Mouse (Mus musculus) limb, embryonic 14.5 days (tissue): ENCODE measurements around the gene Pth2r. TPM values are rescaled to one million over a fixed set of nuclear protein-coding genes. Genes with fewer than 3 reads are reported as not detected.

Experiments used
- ATAC-seq: fragments of 200-750 bp; cut with Nextera tagmentation; 2 replicates; pipeline ENCODE4 v1.8.0; 2017; ENCODE audit warnings: low read depth, moderate number of reproducible peaks, moderate TSS enrichment; ENCODE audit not compliant: low FRiP score
- DNase-seq: peaks from one replicate; pipeline ENCODE4 v3.0.0-alpha.2; 2015; ENCODE audit warnings: low spot score
- H3K27ac ChIP-seq: fragments of 300-500 bp; sonication (generic); replicated peaks from 2 replicates; pipeline ENCODE4 v1.5.1; 2014; ENCODE audit warnings: low read depth, mild to moderate bottlenecking, low read length, moderate library complexity, mixed read lengths
- H3K27me3 ChIP-seq: fragments of 300-500 bp; sonication (generic); 2 replicates; pipeline ENCODE4 v1.6.1; 2014; ENCODE audit warnings: low read length, mixed read lengths; ENCODE audit not compliant: control insufficient read depth, insufficient read depth
- H3K36me3 ChIP-seq: fragments of 300-500 bp; sonication (generic); 2 replicates; pipeline ENCODE4 v1.6.1; 2014; ENCODE audit warnings: mild to moderate bottlenecking, low read length, moderate library complexity, mixed read lengths; ENCODE audit not compliant: control insufficient read depth, insufficient read depth
- H3K4me1 ChIP-seq: fragments of 300-500 bp; sonication (generic); 2 replicates; pipeline ENCODE4 v1.6.1; 2014; ENCODE audit warnings: antibody characterized with exemption, low read length, mixed read lengths; ENCODE audit not compliant: control insufficient read depth, insufficient read depth
- H3K4me2 ChIP-seq: fragments of 300-500 bp; sonication (generic); replicated peaks from 2 replicates; pipeline ENCODE4 v1.6.1; 2014; ENCODE audit warnings: low read depth, mild to moderate bottlenecking, low read length, moderate library complexity; ENCODE audit not compliant: severe bottlenecking
- H3K4me3 ChIP-seq: fragments of 300-500 bp; sonication (generic); replicated peaks from 2 replicates; pipeline ENCODE4 v1.5.1; 2014; ENCODE audit warnings: low read length
- H3K9ac ChIP-seq: fragments of 300-500 bp; sonication (generic); 2 replicates; pipeline ENCODE4 v1.6.1; 2014; ENCODE audit warnings: mild to moderate bottlenecking, low read depth, low read length, moderate library complexity; ENCODE audit not compliant: severe bottlenecking
- H3K9me3 ChIP-seq: fragments of 300-500 bp; sonication (generic); 2 replicates; pipeline ENCODE4 v1.6.1; 2016; ENCODE audit warnings: low read length; ENCODE audit not compliant: control insufficient read depth
- POLR2A ChIP-seq: fragments of 200-500 bp; IDR thresholded peaks from 2 replicates; pipeline ENCODE4 v1.8.0; 2012; ENCODE audit warnings: inconsistent platforms, mild to moderate bottlenecking, moderate library complexity, borderline replicate concordance; ENCODE audit not compliant: insufficient read depth, insufficient read length; ENCODE audit errors: extremely low read depth
- WGBS: fragments of 180-500 bp; shearing (Covaris S2); extraction: QIAGEN DNeasy Blood & Tissue Kit; methylation state at CpG from one replicate; pipeline ENCODE4 v1.1.7; 2014; 5-methylcytosine and 5-hydroxymethylcytosine counted together
- polyA plus RNA-seq, 2 experiments: library from polyadenylated mRNA; depleted of rRNA in 1 of 2; stranded (reverse) in 1 of 2; unstranded in 1 of 2; fragments of >200 nt; fragmentation: Nextera tagmentation in 1 of 2; extraction: Ambion mirVana in 1 of 2; gene quantifications; 2 replicates each; pipeline versions ENCODE4 v1.2.1 to v1.2.3; 2012 to 2014

Pth2r gene
- polyA plus RNA-seq, 2 experiments = 0.15 to 0.39 TPM

DNA sequence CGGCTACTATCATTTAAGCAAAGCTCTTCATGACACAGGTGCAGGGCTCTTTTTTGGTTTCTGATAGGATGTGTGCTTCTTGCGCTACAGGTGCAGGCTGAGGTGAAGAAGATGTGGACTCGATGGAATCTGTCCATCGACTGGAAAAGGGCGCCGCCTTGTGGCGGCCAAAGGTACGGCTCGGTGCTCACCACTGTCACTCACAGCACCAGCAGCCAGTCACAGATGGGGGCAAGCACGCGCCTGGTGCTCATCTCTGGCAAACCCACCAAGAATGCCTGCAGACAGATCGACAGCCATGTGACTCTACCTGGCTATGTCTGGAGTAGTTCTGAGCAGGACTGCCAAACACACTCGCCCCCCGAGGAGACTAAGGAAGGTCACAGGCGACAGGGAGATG is 106.5 kb downstream of the Pth2r start:
- no peaks in the 10 kb centered on the region for H3K27me3 ChIP-seq
- no peak for DNase-seq
- WGBS = 39% methylated on average over 15 of the region's 15 CpGs
- no peak overlapping the region for H3K4me2 ChIP-seq
- H3K27ac ChIP-seq = no peak overlapping the region
- H3K4me3 ChIP-seq = no peak overlapping the region
- TF ChIP-seq POLR2A = no peak
- no peaks in the 10 kb centered on the region for H3K9me3 ChIP-seq
- H3K9ac ChIP-seq = no peak overlapping the region
- no peak for ATAC-seq
- H3K36me3 ChIP-seq = no peaks in the 10 kb centered on the region
- H3K4me1 ChIP-seq = no peaks in the 10 kb centered on the region

DNA sequence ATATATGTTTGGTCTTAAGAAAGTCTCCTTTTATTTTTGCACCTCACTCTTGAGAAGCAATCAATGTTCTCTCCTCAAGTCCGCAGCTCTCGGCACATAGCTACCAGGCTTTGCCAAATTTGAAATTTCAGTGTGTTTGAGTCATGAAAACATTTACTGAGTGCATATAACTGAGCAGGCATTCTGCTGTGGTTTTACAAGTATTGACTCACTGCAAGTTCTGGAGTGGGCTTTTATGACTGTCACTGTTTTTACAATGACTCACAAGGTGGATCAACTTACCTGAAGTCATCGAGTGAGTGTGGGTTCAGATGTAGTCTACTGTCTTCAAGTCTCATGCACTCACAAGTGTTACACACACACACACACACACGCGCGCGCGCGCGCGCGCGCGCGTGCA is 107.8 kb downstream of the Pth2r start:
- no peak for TF ChIP-seq POLR2A
- Histone ChIP-seq H3K4me1 (no peaks in the 10 kb centered on the region), H3K27ac (no peak overlapping the region), H3K4me3 (no peak overlapping the region), H3K4me2 (no peak overlapping the region), H3K36me3 (no peaks in the 10 kb centered on the region), H3K9ac (no peak overlapping the region), H3K27me3 (no peaks in the 10 kb centered on the region), H3K9me3 (no peaks in the 10 kb centered on the region)
- ATAC-seq = 0 out of 2 replicates have a peak, but pooled peaks have one; percentile 19
- 81% methylated on average over 15 of the region's 15 CpGs for WGBS
- DNase-seq = no peak

DNA sequence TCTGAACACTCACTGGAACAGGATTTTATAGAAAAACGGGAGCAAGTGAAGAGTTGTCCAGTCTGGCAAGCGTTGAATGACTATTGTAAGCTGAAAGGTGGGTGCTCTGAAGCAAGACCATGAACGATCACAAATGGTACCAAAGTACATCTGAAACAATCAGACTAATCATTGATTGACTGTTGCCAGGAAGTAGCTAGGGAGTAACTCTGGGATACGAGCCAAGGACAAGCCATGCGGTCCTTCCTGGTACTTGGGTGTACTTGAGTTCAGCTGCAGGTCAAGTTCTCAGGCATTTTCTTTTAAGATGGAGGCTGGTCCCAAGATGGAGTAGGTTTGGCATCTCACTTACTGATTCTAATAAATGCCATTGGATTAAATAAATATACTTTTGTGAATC is 125.6 kb downstream of the Pth2r start:
- Histone ChIP-seq H3K27ac (no peak overlapping the region), H3K9ac (no peak overlapping the region), H3K4me2 (no peak overlapping the region), H3K27me3 (no peaks in the 10 kb centered on the region), H3K4me1 (no peaks in the 10 kb centered on the region), H3K9me3 (no peaks in the 10 kb centered on the region), H3K36me3 (no peaks in the 10 kb centered on the region), H3K4me3 (no peak overlapping the region)
- WGBS = 90% methylated on average over 5 of the region's 5 CpGs
- DNase-seq (no peak), ATAC-seq (no peak)
- TF ChIP-seq POLR2A = no peak

DNA sequence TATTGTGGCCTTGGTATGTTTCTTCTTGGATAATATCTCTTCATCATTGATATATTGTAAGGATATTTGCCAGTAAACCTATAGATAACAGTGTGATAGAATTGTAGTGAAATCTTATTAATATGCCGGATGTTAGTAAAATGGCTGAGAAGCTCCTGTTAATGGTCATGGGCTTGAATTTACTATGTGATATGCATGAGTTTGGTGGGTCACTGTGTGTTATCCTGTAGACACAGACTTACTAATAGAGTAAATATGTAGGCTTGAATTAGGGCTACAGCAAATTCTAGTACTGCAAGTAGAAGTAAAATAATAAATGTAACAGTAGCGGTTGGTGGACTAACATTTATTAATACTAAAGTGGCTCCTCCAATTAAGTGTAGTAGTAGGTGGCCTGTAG is 139.1 kb downstream of the Pth2r start:
- no peak for DNase-seq
- Histone ChIP-seq H3K36me3 (no peaks in the 10 kb centered on the region), H3K4me2 (no peak overlapping the region), H3K4me3 (no peak overlapping the region), H3K9me3 (no peaks in the 10 kb centered on the region), H3K4me1 (no peaks in the 10 kb centered on the region), H3K27ac (no peak overlapping the region), H3K9ac (no peak overlapping the region), H3K27me3 (no peaks in the 10 kb centered on the region)
- WGBS = 95% methylated on average over 2 of the region's 2 CpGs
- no peak for TF ChIP-seq POLR2A
- no peak for ATAC-seq

DNA sequence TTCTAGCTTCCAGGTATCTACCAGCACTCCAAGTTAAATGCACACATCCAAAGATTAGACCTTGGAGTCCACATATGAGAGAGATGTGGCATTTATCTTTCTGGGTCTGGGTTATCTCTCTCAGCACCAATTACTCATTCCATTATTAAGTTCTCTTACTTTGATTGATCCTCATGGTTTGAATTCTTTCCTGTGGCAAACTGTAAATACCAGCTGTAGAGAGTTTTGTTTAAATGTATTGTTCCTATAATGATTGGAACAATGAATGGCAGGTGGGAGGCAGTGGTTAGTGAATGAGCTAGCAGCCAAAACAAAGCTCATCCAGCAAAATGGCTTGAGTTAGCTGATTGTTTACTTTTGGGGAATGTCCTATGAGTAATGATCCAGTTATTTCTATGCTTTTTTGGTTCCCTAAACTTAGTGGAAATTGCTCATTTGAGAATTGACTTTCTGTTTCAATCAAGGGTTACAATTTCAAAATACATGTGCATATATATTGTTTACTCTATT is 140.7 kb downstream of the Pth2r start:
- Histone ChIP-seq H3K9ac (no peak overlapping the region), H3K36me3 (no peaks in the 10 kb centered on the region), H3K4me1 (no peaks in the 10 kb centered on the region), H3K4me3 (no peak overlapping the region), H3K9me3 (no peaks in the 10 kb centered on the region), H3K27ac (no peak overlapping the region), H3K4me2 (no peak overlapping the region), H3K27me3 (no peaks in the 10 kb centered on the region)
- no peak for TF ChIP-seq POLR2A
- no peak for DNase-seq
- ATAC-seq = no peak

Other genes with a start within 250 kb of the Pth2r start
- gene Akr1cl, start 249.3 kb upstream of the Pth2r start, polyA plus RNA-seq (2012; rRNA removed) = 0.08 TPM in 2 replicates
- 0.23 TPM in 1 of 2 replicates, not detected in the other for gene Akr1cl, start 249.3 kb upstream of the Pth2r start, polyA plus RNA-seq (2014; fragmentation: Nextera tagmentation; extraction: Ambion mirVana)
- gene Cryge, start 230.9 kb upstream of the Pth2r start, polyA plus RNA-seq (2012; rRNA removed) = not detected in 2 replicates
- not detected in 2 replicates for gene Cryge, start 230.9 kb upstream of the Pth2r start, polyA plus RNA-seq (2014; fragmentation: Nextera tagmentation; extraction: Ambion mirVana)
- not detected in 2 replicates for gene Crygd, start 218.6 kb upstream of the Pth2r start, polyA plus RNA-seq (2012; rRNA removed)
- gene Crygd, start 218.6 kb upstream of the Pth2r start, polyA plus RNA-seq (2014; fragmentation: Nextera tagmentation; extraction: Ambion mirVana) = not detected in 2 replicates
- not detected in 2 replicates for gene Crygc, start 208.4 kb upstream of the Pth2r start, polyA plus RNA-seq (2012; rRNA removed)
- gene Crygc, start 208.4 kb upstream of the Pth2r start, polyA plus RNA-seq (2014; fragmentation: Nextera tagmentation; extraction: Ambion mirVana) = not detected in 2 replicates
- 0.29 and 0.73 TPM in 2 replicates for gene Crygb, start 199.8 kb upstream of the Pth2r start, polyA plus RNA-seq (2012; rRNA removed)
- not detected in 2 replicates for gene Crygb, start 199.8 kb upstream of the Pth2r start, polyA plus RNA-seq (2014; fragmentation: Nextera tagmentation; extraction: Ambion mirVana)
- gene Cryga, start 178.7 kb upstream of the Pth2r start, polyA plus RNA-seq (2012; rRNA removed) = not detected in 2 replicates
- gene Cryga, start 178.7 kb upstream of the Pth2r start, polyA plus RNA-seq (2014; fragmentation: Nextera tagmentation; extraction: Ambion mirVana) = not detected in 2 replicates
- gene Gm28845, start 162.5 kb upstream of the Pth2r start, polyA plus RNA-seq (2012; rRNA removed) = not detected in 2 replicates
- gene Gm28845, start 162.5 kb upstream of the Pth2r start, polyA plus RNA-seq (2014; fragmentation: Nextera tagmentation; extraction: Ambion mirVana) = not detected in 2 replicates
- gene D630023F18Rik, start 158.8 kb upstream of the Pth2r start, polyA plus RNA-seq (2012; rRNA removed) = 0.24 and 0.32 TPM in 2 replicates
- 0.37 and 0.44 TPM in 2 replicates for gene D630023F18Rik, start 158.8 kb upstream of the Pth2r start, polyA plus RNA-seq (2014; fragmentation: Nextera tagmentation; extraction: Ambion mirVana)
- 54.0 and 62.2 TPM in 2 replicates for gene Idh1, start 95.6 kb upstream of the Pth2r start, polyA plus RNA-seq (2012; rRNA removed)
- gene Idh1, start 95.6 kb upstream of the Pth2r start, polyA plus RNA-seq (2014; fragmentation: Nextera tagmentation; extraction: Ambion mirVana) = 128 and 137 TPM in 2 replicates
- 8.1 and 9.1 TPM in 2 replicates for gene Pikfyve, start 95.4 kb upstream of the Pth2r start, polyA plus RNA-seq (2012; rRNA removed)
- 15.8 and 17.1 TPM in 2 replicates for gene Pikfyve, start 95.4 kb upstream of the Pth2r start, polyA plus RNA-seq (2014; fragmentation: Nextera tagmentation; extraction: Ambion mirVana)